Mouse (Mus musculus): ENCODE data around the gene Ccdc32. TPM values are rescaled to one million over a fixed set of nuclear protein-coding genes. Genes with fewer than 3 reads are reported as not detected.
"Not testable (repeated sequence)": the region's sequence is repeated elsewhere in the genome, so short reads cannot be mapped to it uniquely, and the experiment has no call there.

Gene Ccdc32
- total RNA-seq (2021) (10 to 100 TPM; 13.1 to 21.5 TPM), polyA plus RNA-seq (2012; rRNA removed) (3.3 and 3.8 TPM in 2 replicates)
- long read RNA-seq, transcript Ccdc32-201 (4 exons, 1,870 nt) = major isoform, 21 of 33 reads
- long read RNA-seq, partial matches to known transcripts = 0 of 33 reads
- long read RNA-seq, other reads (novel, unspliced or antisense) = 12 of 33 reads

DNA sequence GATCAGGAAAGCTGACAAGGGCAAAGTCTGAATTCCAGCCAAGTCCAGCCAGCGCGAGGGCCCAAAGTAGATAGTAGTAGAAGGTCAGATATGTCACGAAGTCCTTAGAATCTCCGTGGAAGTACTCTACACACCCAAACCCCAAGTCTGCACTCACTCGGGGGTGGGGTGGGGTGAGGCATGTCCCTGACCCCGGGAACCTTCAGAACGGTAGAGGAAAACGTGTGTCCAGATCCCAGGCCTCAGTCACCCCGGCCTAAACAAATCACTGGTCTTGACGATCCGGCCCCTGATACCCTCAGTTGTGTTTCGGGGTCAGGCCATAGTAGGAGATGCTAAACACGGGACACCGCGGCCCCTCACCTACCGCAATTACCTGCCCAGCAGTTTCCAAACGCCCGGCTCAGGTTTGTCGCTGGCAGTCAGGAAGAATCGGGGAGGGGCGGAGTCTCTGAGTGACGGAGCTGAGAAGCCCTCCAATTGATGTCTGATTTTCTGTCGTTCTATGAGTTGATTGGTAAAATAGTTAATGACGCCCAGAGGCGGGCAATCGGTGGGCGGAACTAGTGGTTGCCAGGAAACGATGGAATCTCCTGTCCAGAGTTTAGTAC is at the start of gene Ccdc32:
TSS of gene Ccdc32 (minus strand) at position 453 of the 611 bp plus-strand sequence.
- DNase-seq = peak; percentile 95

DNA sequence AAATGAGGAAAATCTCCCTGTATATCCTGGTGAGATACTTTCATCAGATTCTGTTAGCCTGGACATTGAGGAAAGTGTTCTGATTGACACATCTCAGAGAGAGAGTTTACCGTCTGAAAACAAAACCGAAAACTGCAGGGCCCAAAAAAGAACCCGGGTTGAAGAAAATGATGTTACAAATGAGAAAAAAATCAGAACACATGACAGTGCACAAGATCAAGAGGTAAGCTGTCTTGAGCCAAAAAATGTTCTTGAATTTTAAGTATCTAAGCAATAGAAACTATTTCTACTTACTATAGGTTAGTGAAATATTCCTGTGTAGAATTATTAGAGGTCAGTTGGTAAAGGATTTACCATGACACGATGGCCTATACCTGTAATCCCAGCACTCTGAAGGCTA is 43.2 kb upstream of the Ccdc32 start:
- no peak for DNase-seq

DNA sequence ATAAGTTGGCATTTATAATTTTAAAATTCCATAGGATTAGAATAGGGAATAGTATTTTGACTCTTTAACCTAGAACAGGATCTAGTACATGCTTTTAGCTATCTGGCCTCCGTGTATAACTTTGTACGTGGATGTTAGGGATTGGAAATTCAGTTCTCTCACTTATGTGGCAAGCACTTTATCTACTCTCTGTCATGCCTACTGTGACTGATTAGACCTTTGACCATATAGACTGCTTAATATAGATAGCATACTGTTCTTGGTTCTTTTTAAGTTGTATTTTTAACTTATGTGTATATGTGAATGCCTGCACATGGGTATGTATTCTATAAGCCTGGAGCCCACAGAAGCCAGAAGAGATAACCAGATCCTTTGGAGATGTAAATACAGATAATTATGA is 30.9 kb upstream of the Ccdc32 start:
- DNase-seq = no peak

DNA sequence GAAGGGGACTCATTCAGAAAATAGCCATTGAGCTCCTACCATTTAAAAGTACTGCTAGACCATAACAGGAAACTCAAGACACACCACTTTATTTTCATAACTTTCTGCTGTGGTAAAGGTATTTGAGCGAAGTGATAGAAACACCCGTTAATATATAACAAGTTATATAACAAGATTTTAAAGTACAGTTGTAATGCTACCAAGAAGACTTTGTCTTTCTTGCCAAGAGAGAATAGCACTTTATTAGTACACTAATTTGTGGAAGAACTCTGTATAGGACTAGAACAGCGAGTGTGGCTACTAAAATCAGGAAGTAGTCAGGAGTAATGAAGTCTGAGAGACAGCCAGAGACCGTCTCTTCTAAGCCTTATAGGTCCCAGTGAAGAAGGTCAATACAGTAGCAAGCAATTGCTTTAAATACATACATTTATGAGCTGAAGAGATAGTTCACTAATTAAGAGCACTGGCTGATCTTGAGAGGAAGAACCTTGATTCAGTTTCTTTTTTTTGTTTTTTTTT is 21.0 kb upstream of the Ccdc32 start:
- no peak for DNase-seq

DNA sequence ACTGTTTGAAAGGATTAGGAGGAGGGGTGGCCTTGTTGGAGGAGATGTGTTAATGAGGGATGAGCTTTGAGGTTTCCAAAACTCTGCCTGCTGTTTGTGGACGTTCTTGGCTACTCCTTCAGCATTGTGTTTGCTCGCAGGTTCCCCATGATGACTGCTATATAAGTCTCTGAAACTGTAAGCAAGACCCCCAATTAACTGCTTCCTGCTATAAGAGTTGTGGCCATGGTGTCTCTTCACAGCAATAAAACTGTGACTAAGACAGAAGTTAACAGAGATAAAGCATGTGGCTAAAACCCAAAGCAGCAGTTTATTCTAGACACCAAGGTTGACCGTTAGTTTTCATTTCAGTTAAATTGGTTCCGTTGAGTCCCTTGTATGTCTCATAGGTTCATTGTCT is 18.7 kb upstream of the Ccdc32 start:
- DNase-seq = no peak

DNA sequence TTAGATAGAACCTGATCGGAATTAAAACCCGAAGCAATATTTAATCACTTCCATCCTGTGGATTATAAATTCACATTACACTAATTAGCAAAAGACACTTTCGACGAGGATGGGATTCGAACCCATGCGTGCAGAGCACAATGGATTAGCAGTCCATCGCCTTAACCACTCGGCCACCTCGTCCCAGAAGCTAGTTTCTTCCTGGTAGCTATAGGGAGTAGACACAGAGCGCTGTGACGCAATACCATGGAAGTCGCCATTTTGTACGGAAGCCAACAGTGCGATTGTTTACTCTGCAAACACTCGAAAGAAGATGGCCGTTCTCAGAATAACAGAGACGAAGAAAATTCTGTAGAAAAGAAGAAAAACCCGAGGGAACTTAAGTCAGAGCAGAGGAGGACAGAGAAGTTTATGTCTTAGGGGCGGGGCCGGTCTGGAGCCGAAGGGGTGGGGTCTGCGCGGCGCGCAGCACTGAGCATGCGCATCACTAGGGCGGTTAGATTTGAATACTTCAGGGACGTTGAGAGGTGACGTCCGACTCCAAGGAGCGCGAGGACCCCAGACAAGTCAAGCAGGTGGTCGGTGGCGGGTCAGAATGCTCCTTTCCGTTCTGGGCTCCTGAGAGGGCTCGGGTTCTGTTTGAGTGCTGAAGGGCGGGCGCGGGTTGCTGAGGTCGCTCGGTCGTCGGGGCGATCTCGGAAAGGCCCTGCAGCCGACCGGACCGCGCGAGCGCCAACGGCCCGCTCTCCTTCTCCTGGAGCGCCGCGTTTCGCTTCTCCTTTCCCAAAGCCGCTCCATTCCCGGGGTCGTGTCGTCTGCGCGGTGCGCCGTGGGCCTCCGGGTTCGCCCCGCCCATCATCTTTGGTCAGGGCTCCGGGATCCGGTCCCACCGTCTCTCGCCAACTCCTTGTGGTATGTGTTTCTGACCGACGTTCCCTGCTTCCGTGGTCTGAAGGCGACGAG is 17.7 kb upstream of the Ccdc32 start, which contains the start of gene Knl1:
TSS of gene Knl1 (plus strand) at position 471 of the 963 bp plus-strand sequence.
- DNase-seq = peak; percentile 92

DNA sequence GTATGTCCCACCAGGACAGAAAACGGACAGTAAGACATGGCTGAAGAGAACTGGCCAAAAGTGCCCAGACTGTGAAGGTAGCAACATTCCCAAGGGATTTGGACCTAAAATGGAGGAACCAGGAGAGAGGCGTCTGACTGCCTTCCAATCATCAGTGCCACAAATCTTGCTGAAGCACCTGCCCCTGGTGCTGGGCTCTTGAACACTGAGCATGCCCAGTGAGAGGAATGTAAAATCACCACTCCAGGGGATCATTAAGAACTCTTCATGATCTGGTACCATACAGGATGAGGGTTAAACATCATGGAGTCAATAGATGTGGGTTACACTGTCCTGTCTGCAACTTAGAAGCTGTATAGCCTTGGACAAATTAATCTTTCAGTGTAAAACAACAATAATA is 16.0 kb upstream of the Ccdc32 start:
- no peak for DNase-seq

DNA sequence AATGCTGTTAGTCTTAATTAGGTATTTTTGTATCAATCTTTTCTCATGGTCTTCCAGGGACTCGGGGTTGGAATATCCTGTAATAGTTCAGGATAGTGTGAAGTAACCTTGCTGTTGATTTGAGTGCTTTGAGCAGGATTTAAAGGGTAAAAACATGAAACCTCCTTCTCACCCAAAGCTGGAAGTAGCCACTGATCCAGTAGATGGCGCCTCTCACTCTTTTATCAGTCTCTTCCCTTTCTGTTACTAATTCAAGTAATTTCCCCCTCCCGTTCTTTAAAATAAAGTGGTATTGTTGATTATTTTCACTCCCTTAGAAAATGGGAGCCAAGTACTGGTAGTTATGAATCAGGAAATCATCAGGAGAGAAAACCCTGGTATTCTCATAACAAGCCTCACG is 11.7 kb upstream of the Ccdc32 start:
- no peak for DNase-seq

DNA sequence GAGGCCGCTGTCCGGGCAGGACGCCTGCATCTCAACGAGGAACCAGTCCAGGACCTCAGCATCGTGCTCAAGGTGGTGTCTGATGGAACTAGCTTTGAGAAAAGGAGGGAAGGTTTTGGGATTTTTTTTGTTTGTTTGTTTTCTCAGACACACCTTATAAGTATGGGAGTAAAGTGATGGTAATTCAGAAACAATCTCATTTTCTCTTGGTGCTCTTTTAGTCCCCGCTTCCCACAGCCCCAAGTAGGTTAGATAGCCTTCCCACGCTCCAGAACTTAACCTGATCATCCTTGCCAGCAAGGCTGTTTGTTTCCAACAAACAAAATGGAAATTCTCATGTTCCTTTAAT is 6.2 kb upstream of the Ccdc32 start:
- DNase-seq = no peak

DNA sequence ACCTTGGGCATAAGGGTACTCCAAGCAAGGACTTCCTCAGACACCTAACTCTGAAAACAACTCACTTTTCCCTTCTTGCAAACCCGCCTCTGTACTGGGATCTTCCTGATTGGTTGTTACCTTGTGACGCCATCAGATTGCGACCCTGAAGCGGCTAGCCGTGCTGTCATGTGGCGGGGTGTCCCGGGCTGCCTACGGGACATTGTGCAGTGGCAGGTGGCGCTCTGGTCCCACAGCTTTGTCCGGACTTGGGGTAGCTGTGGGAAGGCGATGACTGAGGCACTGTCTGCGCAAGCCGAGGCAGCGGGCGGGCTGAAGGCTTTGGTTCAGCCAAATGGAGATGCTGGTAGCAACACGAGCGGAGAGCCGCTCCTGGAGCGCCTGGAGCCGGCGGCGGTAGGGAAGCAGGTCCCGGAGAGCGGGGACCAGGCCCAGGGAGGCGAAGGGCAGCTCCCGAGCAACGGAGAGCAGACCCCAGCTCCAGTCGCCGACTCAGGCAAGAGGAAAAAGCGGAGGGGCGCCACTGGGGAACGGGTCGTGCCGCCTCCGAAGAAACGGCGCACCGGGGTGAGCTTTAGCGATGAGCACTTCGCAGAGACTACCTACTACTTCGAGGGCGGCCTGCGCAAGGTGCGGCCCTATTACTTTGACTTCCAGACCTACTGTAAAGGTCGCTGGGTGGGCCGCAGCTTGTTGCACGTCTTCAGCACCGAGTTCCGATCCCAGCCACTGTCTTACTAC is 5.6 kb upstream of the Ccdc32 start, which contains the start of gene Rpusd2:
TSS of gene Rpusd2 (plus strand) at position 135 of the 741 bp plus-strand sequence.
- peak; percentile 94 for DNase-seq

DNA sequence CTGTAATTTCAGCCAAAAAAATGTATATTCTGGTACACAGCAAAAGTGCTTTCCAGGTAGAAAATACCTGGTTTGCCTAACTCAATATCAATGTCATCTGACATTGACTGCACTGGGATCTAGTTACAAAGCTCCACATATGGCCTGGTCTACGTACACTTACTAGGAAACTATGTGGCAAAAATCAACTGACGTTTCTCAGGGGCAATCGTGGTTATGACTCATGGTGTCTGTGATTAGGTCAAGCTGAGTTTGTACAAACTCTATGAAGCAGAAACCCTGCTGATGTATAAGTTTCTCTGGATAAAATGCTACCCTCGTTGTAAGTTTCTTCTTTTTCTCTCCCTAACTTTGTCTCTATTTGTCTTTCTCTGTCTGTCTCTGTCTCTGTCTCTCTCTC is 3.0 kb upstream of the Ccdc32 start:
- no peak for DNase-seq

DNA sequence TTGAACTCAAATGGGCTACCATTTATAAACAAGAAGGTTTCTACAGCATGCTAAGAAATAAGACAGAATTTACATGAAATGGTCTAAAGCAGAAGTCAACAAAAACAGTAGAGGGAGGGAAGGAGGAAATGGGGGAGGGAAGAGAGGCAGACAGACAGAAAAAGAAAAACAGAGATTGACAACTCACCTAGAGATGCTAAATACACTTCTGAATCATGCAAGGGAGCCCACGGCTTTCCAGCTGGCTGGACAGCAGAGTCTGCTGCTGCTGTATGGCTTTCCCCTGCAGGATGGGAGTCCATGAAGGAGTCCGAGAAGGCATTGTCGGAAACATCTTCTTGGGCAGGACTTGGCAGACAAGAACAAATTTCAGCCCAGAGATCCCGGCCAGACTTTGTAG is 2.2 kb downstream of the Ccdc32 start:
- no peak for DNase-seq

DNA sequence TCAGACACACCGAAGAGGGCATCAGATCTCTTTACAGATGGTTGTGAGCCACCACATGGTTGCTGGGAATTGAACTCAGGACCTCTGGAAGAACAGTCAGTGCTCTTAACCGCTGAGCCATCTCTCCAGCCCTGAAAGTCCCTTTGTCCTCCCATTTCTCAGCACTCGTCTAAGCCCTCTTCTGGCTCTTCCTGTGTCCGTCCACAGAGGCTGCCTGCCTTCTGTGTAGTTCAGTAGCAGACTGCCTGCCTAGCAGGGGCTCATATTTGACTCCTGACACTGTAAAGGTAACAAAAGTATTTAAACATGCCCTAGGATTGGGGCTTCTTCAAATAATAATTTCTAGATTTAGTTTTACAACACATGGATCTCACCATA is 4.0 kb downstream of the Ccdc32 start:
- DNase-seq = no peak

DNA sequence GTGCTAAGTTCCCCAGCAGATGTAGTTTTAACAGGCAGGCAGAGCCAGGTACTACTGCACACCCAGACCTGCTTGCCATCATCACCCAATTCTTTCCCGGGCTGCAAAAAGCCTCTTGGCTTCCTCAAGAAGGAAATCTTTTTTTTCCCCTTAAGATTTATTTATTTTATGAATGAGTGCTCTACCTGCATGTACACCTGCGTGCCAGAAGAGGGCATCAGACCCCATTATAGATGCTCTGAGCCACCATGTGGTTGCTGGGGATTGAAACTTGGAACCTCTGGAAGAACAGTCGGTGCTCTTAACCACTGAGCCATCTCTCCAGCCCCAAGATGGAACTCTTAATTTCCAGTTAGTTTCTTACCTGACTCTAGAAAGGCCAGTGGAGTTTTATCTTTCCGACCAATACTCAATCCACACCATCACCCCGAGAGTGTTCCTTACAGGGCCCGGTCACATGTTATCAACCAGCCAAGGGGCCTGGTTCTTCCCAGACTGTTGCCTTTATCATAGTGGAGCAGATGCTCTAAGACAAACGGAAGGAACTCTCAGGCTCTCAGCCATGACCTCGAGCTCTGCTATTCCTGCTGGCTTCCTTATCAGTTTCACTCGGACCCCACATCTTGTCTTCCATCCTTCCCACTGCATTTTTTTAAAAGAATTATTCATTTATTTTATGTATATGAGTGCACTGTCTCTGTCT is 4.5 kb downstream of the Ccdc32 start:
- no peak for DNase-seq

DNA sequence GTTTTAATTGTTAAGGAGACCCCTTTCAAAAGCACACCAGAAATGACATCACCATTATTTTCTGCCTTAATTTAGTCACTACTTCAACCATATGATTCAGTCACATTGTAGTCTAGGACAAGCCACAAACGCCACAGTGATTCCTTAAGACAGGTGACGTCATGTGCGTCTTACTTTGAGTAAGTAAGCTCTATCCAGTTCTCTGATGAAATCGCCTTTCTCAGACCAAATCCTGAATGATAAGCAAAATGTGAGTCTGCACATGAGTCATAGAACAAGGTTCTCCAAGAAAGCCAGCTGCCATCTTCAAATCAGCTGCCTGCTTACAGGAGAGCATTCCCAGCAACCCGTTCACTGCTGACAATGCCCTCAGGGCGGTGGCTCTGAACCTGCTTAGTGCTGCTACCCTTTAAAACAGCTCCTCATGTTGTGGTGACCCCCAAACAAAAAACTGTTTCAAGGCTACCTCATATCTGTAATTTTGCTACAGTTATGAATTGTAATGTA is 6.0 kb downstream of the Ccdc32 start:
- no peak for DNase-seq

DNA sequence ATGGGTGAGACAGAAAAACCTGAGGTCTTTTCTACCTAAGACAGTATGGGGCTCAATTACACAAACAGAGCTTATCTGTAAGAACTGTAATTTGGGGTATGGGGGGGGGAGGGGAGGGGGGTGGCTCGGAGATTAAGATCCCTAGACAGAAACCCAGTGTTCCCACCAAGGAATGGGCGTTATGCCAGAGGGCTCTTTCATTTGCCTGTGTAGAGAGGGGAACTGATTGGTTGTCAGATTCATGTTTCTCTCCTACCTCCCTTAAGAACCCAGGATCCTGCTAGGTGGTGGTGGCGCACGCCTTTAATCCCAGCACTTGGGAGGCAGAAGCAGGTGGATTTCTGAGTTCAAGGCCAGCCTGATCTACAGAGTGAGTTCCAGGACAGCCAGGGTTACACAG is 9.7 kb downstream of the Ccdc32 start:
- DNase-seq = no peak

DNA sequence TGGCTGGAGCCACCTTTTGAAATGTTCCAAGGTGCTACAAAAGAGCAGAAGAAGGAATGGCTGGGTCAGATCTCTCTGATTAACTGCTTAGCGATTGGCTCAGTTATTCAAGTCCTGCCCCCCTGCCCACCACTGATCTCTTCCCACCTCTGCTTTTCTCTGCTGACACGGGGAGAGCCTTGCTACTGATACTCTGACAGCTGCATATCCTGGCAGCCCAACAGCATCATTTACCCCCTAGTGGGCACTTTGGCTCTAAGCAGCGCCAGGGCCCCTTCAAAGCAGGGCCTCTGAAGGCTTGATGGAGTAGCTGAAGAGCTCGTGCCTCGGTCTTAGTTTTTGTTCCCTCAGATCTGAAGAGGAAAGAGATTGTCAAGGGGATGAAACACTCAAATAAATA is 10.1 kb downstream of the Ccdc32 start:
- no peak for DNase-seq

DNA sequence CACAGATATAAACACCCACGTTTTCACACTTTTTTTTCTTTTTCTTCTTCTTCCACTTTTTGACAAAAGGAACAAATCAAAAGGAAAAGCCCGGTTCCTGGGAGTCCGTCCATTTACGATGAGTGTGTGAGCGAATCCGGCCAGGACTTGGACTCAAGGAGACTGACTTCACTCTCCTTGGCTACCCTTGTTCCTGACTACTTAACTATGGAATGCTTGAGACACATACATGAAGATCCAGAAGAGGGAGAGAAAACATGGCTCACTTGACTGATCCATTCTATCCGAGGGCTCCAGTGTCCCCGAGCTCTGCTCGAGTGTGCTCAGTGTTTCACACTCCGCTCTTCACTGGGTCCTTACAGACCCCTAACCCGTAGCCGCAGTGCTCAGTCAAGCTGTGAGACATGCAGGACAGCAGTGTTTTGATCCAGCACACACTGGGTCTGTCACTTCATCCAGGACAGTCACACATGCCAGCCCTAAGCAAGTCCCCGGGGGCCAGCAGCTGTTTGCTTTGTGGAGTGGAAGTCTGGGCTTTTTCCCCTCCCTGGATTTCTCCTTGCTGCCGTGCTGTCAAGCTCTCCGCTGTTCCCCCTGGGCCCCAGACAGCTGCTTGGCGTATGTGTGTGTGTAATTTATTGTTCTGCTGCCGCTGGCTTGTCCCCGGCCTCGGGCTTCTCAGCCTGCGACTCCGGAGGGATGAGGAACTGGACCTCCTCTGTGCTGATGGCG is 10.6 kb downstream of the Ccdc32 start:
- no peak for DNase-seq

DNA sequence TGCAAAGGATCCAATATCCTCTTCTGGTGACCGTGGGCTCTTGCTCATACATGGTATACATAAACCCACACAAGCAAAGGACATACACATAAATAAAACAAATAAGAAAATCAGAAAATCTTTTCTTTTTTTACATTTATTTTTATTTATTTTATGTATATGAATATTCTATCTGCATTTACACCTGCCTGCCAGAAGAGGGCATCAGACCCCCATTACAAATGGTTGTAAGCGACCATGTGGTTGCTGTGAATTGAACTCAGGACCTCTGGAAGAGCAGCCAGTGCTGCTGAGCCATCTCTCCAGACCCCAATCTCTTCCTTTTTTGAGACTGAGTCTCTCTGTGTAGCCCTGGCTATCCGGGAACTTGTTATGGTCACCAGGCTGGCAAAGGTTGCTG is 11.5 kb downstream of the Ccdc32 start:
- DNase-seq = no peak

DNA sequence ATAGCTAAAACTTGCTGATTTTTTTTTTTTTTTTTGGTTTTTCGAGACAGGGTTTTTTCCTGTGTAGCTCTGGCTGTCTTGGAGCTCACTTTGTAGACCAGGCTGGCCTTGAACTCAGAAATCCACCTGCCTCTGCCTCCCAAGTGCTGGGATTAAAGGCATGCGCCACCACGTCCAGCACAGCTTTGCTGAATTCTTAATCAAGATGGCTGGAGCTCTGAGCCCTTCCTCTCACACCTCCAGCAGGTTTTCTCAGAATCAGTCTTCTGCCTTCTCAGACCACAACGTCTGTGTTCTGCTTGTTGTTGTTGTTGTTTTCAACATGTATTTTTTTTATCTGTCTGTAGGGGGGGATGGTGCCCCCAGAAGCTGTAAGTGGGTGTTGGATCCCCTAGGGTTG is 12.9 kb downstream of the Ccdc32 start:
- DNase-seq = not testable (repeated sequence)

All from adrenal gland, adult 2 months (tissue).